Comparison of ENCODE assay signal across 21 mouse cellular contexts in genomic region chr3:29525298-29525962, GRCm38 (mm10).
DNase-seq lines count a peak whose midpoint lies in the region; ATAC-seq and TF ChIP-seq lines count a peak whose summit lies in the region.
"Had no signal": no experiment of that assay in that cellular context is flagged by ENCODE, and none has a peak within 500 bp of the region (broad histone marks: within the 10 kb centered on the region; RNA-seq: fewer than 3 reads in every experiment).

No protein-coding gene starts in this region.

- H3K36me3 ChIP-seq in hindbrain, embryonic 15.5 days, result no peaks in the 10 kb centered on the region
- no peaks in the 10 kb centered on the region for H3K36me3 ChIP-seq in hindbrain, embryonic 11.5 days (ENCODE audit: control insufficient read depth, insufficient read depth, low read length)
- H3K36me3 ChIP-seq in testis, adult 2 months (ENCODE audit: control insufficient read depth, insufficient read depth, low read length), result no peaks in the 10 kb centered on the region
- no peaks in the 10 kb centered on the region for H3K36me3 ChIP-seq in liver, embryonic 11.5 days (ENCODE audit: control insufficient read depth, insufficient read depth, low read length)
- H3K36me3 ChIP-seq: intestine, embryonic 15.5 days; liver, embryonic 12.5 days had no signal

- H3K27me3 ChIP-seq in hindbrain, embryonic 15.5 days, result no peaks in the 10 kb centered on the region
- H3K27me3 ChIP-seq in hindbrain, embryonic 11.5 days (ENCODE audit: control insufficient read depth, insufficient read depth, low read length), result no peaks in the 10 kb centered on the region
- H3K27me3 ChIP-seq in testis, adult 2 months (ENCODE audit: control insufficient read depth, insufficient read depth, low read length), result no peaks in the 10 kb centered on the region
- H3K27me3 ChIP-seq in liver, embryonic 11.5 days (replicated peaks; ENCODE audit: control insufficient read depth, insufficient read depth, low read length), result no peaks in the 10 kb centered on the region
- H3K27me3 ChIP-seq: intestine, embryonic 15.5 days; liver, embryonic 12.5 days had no signal

- ATAC-seq in hindbrain, embryonic 15.5 days (ENCODE audit: low FRiP score, low read depth), result 0 out of 2 replicates have a peak, but pooled peaks have one; percentile 42
- ATAC-seq in hindbrain, embryonic 11.5 days (ENCODE audit: low FRiP score), result no peak
- no peak for ATAC-seq in liver, embryonic 11.5 days (replicated peaks; ENCODE audit: low FRiP score)
- ATAC-seq: CD4-positive, CD25-positive, alpha-beta regulatory T cell, adult 4 months; intestine, embryonic 15.5 days; liver, embryonic 12.5 days; midbrain, embryonic 16.5 days had no signal

- H3K4me1 ChIP-seq in hindbrain, embryonic 15.5 days (replicated peaks), result no peaks in the 10 kb centered on the region
- no peaks in the 10 kb centered on the region for H3K4me1 ChIP-seq in hindbrain, embryonic 11.5 days (replicated peaks; ENCODE audit: control insufficient read depth, insufficient read depth, low read length)
- H3K4me1 ChIP-seq in testis, adult 2 months (ENCODE audit: control insufficient read depth, insufficient read depth, low read length), result no peaks in the 10 kb centered on the region
- H3K4me1 ChIP-seq in liver, embryonic 11.5 days (replicated peaks; ENCODE audit: control insufficient read depth, insufficient read depth, low read length), result no peaks in the 10 kb centered on the region
- H3K4me1 ChIP-seq: intestine, embryonic 15.5 days; liver, embryonic 12.5 days had no signal

- peak; percentile 60 to 71 for DNase-seq in cerebellum, postnatal 10 days
- no peak for DNase-seq in cerebellum, postnatal 4 days (ENCODE audit: low spot score in 2 of 2)
- no peak for DNase-seq in hindbrain, embryonic 11.5 days (ENCODE audit: low spot score)
- DNase-seq in testis, postnatal 14 days (ENCODE audit: low spot score), result no peak
- no peak for DNase-seq in liver, embryonic 11.5 days (ENCODE audit: low spot score)
- DNase-seq in gastrocnemius, postnatal 14 days, result no peak
- DNase-seq: adrenal gland, postnatal 14 days; cerebellum, adult 18-20 months; heart, adult 2 months; heart, postnatal 36 days; kidney, adult 9 months; kidney, postnatal 36 days; lung, adult 2 months; thymus, adult 2 months had no signal

- 61% methylated on average over 11 of the region's 11 CpGs for WGBS in hindbrain, embryonic 15.5 days
- WGBS in hindbrain, embryonic 11.5 days, result 79% methylated on average over 11 of the region's 11 CpGs
- WGBS in liver, embryonic 11.5 days, result 87% methylated on average over 11 of the region's 11 CpGs

- TF ChIP-seq CTCF in testis, adult 2 months (IDR thresholded peaks at IDR 0.05; ENCODE audit: control insufficient read depth, insufficient read depth, insufficient replicate concordance, low read depth, low read length), result no peak

- TF ChIP-seq POLR2A in testis, adult 2 months (IDR thresholded peaks at IDR 0.05; ENCODE audit: control insufficient read depth, low read depth, low read length), result no peak

- no peak overlapping the region for H3K4me2 ChIP-seq in hindbrain, embryonic 15.5 days
- no peak overlapping the region for H3K4me2 ChIP-seq in hindbrain, embryonic 11.5 days (replicated peaks; ENCODE audit: low read depth, low read length)
- H3K4me2 ChIP-seq in liver, embryonic 11.5 days, result no peak overlapping the region
- H3K4me2 ChIP-seq: intestine, embryonic 15.5 days; liver, embryonic 12.5 days had no signal

- no peak overlapping the region for H3K27ac ChIP-seq in hindbrain, embryonic 15.5 days (replicated peaks)
- no peak overlapping the region for H3K27ac ChIP-seq in hindbrain, embryonic 11.5 days (ENCODE audit: low read depth, low read length)
- H3K27ac ChIP-seq in testis, adult 2 months (ENCODE audit: control insufficient read depth, insufficient read depth, low read depth, low read length), result no peak overlapping the region
- no peak overlapping the region for H3K27ac ChIP-seq in liver, embryonic 11.5 days (ENCODE audit: low read depth, low read length)
- H3K27ac ChIP-seq: heart, adult 2 months; intestine, embryonic 15.5 days; left cerebral cortex, adult 2 months; liver, embryonic 12.5 days had no signal

- no peaks in the 10 kb centered on the region for H3K9me3 ChIP-seq in hindbrain, embryonic 15.5 days
- no peaks in the 10 kb centered on the region for H3K9me3 ChIP-seq in hindbrain, embryonic 11.5 days (ENCODE audit: control insufficient read depth, low read length)
- no peaks in the 10 kb centered on the region for H3K9me3 ChIP-seq in liver, embryonic 11.5 days (ENCODE audit: control insufficient read depth, low read length)
- H3K9me3 ChIP-seq: intestine, embryonic 15.5 days; liver, embryonic 12.5 days had no signal

- intact Hi-C loops in gastrocnemius, postnatal 14 days (cut with DNase I; ENCODE audit: low total_unique reads), result no loop called here

- H3K9ac ChIP-seq in hindbrain, embryonic 15.5 days, result no peak overlapping the region
- no peak overlapping the region for H3K9ac ChIP-seq in hindbrain, embryonic 11.5 days (ENCODE audit: low read depth, low read length)
- H3K9ac ChIP-seq in liver, embryonic 11.5 days (ENCODE audit: low read depth, low read length), result no peak overlapping the region
- H3K9ac ChIP-seq: intestine, embryonic 15.5 days; liver, embryonic 12.5 days had no signal

- H3K4me3 ChIP-seq in hindbrain, embryonic 15.5 days, result no peak overlapping the region
- no peak overlapping the region for H3K4me3 ChIP-seq in hindbrain, embryonic 11.5 days (ENCODE audit: low read depth, low read length)
- H3K4me3 ChIP-seq in testis, adult 2 months (ENCODE audit: control insufficient read depth, low read depth, low read length), result peak overlapping the region; percentile 59
- H3K4me3 ChIP-seq in liver, embryonic 11.5 days (ENCODE audit: low read depth, low read length), result no peak overlapping the region
- H3K4me3 ChIP-seq: heart, adult 2 months; intestine, embryonic 15.5 days; left cerebral cortex, adult 2 months; liver, embryonic 12.5 days had no signal

Comparison
In these comparisons a context has a peak if more than half of its experiments do, and no peak if none do; other contexts are left out.
1. DNase-seq: peak in cerebellum, postnatal 10 days (2 of 2); none in cerebellum, postnatal 4 days (0 of 2), hindbrain, embryonic 11.5 days (single experiment), testis, postnatal 14 days (single experiment), liver, embryonic 11.5 days (single experiment) and gastrocnemius, postnatal 14 days (single experiment).